Mouse (Mus musculus): ENCODE results near the gene Zscan20. TPM values are rescaled to one million over a fixed set of nuclear protein-coding genes. Genes with fewer than 3 reads are reported as not detected.
A peak's percentile ranks its signal among the peaks of the same experiment; 100 is the strongest.

Gene Zscan20
- polyA plus RNA-seq (2015; fragmentation: Nextera tagmentation; extraction: Ambion mirVana), result 0.91 and 1.00 TPM in 2 replicates

- peak within 1 kb of the TSS; percentile 72 for H3K4me3 ChIP-seq (replicated peaks)
- no peaks in the 10 kb centered on the region for H3K36me3 ChIP-seq
- no peaks in the 10 kb centered on the region for H3K9me3 ChIP-seq (replicated peaks)
- WGBS (ENCODE audit: insufficient replicate concordance), result under 1% methylated on average over 24 of the region's 24 CpGs
- H3K27ac ChIP-seq, result peak within 1 kb of the TSS; percentile 66
- no peaks in the 10 kb centered on the region for H3K27me3 ChIP-seq
- peak within 1 kb of the TSS; percentile 72 for H3K9ac ChIP-seq
- ATAC-seq (ENCODE audit: low read depth) (peak; percentile 97), DNase-seq (peak; percentile 95)
- peaks cover 26% of the 10 kb centered on the region for H3K4me1 ChIP-seq (replicated peaks)
- H3K4me2 ChIP-seq, result peak within 1 kb of the TSS; percentile 85
Measured at GRCm38 (mm10) chr4:128609925-128610402, at the start of gene Zscan20. TSS of gene Zscan20 (minus strand) at chr4:128610098.

GRCm38 (mm10) chr4:128655446-128655845 lies 45.5 kb upstream of the Zscan20 start:
- H3K27me3 ChIP-seq, result peaks cover 5% of the 10 kb centered on the region
- no peak for ATAC-seq (ENCODE audit: low read depth)
- peaks cover 36% of the 10 kb centered on the region for H3K4me1 ChIP-seq (replicated peaks)
- H3K27ac ChIP-seq, result peak overlapping the region; percentile 58; the same call in 1 of the 2 replicates
- no peaks in the 10 kb centered on the region for H3K36me3 ChIP-seq
- peak overlapping the region; percentile 79 for H3K9ac ChIP-seq
- DNase-seq, result no peak
- H3K9me3 ChIP-seq (replicated peaks), result no peaks in the 10 kb centered on the region
- H3K4me2 ChIP-seq, result peak overlapping the region; percentile 97
- 10% methylated on average over 12 of the region's 12 CpGs for WGBS (ENCODE audit: insufficient replicate concordance)
- H3K4me3 ChIP-seq (replicated peaks), result peak overlapping the region; percentile 75

- ATAC-seq (ENCODE audit: low read depth), result peak; percentile 97
- Histone ChIP-seq H3K36me3 (no peaks in the 10 kb centered on the region), H3K4me1 (replicated peaks) (peaks cover 33% of the 10 kb centered on the region), H3K9me3 (replicated peaks) (no peaks in the 10 kb centered on the region), H3K9ac (peak within 1 kb of the TSS; percentile 79), H3K27ac (peak within 1 kb of the TSS; percentile 58), H3K4me3 (replicated peaks) (peak within 1 kb of the TSS; percentile 75), H3K4me2 (peak within 1 kb of the TSS; percentile 97), H3K27me3 (peaks cover 5% of the 10 kb centered on the region)
- WGBS (ENCODE audit: insufficient replicate concordance), result under 1% methylated on average over 85 of the region's 85 CpGs
- peak; percentile 85 for DNase-seq
Measured at GRCm38 (mm10) chr4:128654505-128655381, 44.8 kb upstream of the Zscan20 start, which contains the start of gene Phc2. TSS of gene Phc2 (plus strand) at chr4:128654702.

- no peaks in the 10 kb centered on the region for H3K9me3 ChIP-seq (replicated peaks)
- H3K27ac ChIP-seq, result peak overlapping the region; percentile 50
- H3K4me3 ChIP-seq (replicated peaks), result no peak overlapping the region
- H3K9ac ChIP-seq, result no peak overlapping the region
- no peak overlapping the region for H3K4me2 ChIP-seq
- no peak for DNase-seq
- WGBS (ENCODE audit: insufficient replicate concordance), result 29% methylated on average over 5 of the region's 5 CpGs
- H3K36me3 ChIP-seq, result no peaks in the 10 kb centered on the region
- H3K4me1 ChIP-seq (replicated peaks), result peaks cover 43% of the 10 kb centered on the region
- peaks cover 5% of the 10 kb centered on the region for H3K27me3 ChIP-seq
- no peak for ATAC-seq (ENCODE audit: low read depth)
Measured at GRCm38 (mm10) chr4:128652584-128653298, 42.8 kb upstream of the Zscan20 start.

- H3K27me3 ChIP-seq, result peaks cover 5% of the 10 kb centered on the region
- no peaks in the 10 kb centered on the region for H3K36me3 ChIP-seq
- no peak overlapping the region for H3K4me3 ChIP-seq (replicated peaks)
- peaks cover 36% of the 10 kb centered on the region for H3K4me1 ChIP-seq (replicated peaks)
- H3K9ac ChIP-seq, result no peak overlapping the region
- WGBS (ENCODE audit: insufficient replicate concordance), result 61% methylated on average over 3 of the region's 3 CpGs
- H3K4me2 ChIP-seq, result no peak overlapping the region
- no peak for DNase-seq
- no peak overlapping the region for H3K27ac ChIP-seq
- H3K9me3 ChIP-seq (replicated peaks), result no peaks in the 10 kb centered on the region
- ATAC-seq (ENCODE audit: low read depth), result no peak
Measured at GRCm38 (mm10) chr4:128651530-128651929, 41.6 kb upstream of the Zscan20 start.

- Histone ChIP-seq H3K4me3 (replicated peaks) (no peak overlapping the region), H3K9me3 (replicated peaks) (no peaks in the 10 kb centered on the region), H3K4me2 (no peak overlapping the region), H3K27me3 (no peaks in the 10 kb centered on the region), H3K9ac (no peak overlapping the region), H3K36me3 (no peaks in the 10 kb centered on the region), H3K4me1 (replicated peaks) (peaks cover 16% of the 10 kb centered on the region; the same call in 1 of the 2 replicates), H3K27ac (no peak overlapping the region)
- 52% methylated on average over 8 of the region's 8 CpGs for WGBS (ENCODE audit: insufficient replicate concordance)
- ATAC-seq (ENCODE audit: low read depth), result 0 out of 2 replicates have a peak, but pooled peaks have one; percentile 14
- DNase-seq, result no peak
Measured at GRCm38 (mm10) chr4:128648567-128649255, 38.8 kb upstream of the Zscan20 start.

- H3K9me3 ChIP-seq (replicated peaks), result no peaks in the 10 kb centered on the region
- no peak for DNase-seq
- 53% methylated on average over 7 of the region's 7 CpGs for WGBS (ENCODE audit: insufficient replicate concordance)
- peaks cover 26% of the 10 kb centered on the region for H3K4me1 ChIP-seq (replicated peaks)
- H3K9ac ChIP-seq, result no peak overlapping the region
- no peak for ATAC-seq (ENCODE audit: low read depth)
- no peak overlapping the region for H3K27ac ChIP-seq
- no peaks in the 10 kb centered on the region for H3K36me3 ChIP-seq
- no peak overlapping the region for H3K4me3 ChIP-seq (replicated peaks)
- H3K4me2 ChIP-seq, result no peak overlapping the region
- no peaks in the 10 kb centered on the region for H3K27me3 ChIP-seq
Measured at GRCm38 (mm10) chr4:128646762-128647161, 36.9 kb upstream of the Zscan20 start.

GRCm38 (mm10) chr4:128645896-128646295 lies 36.0 kb upstream of the Zscan20 start:
- ATAC-seq (ENCODE audit: low read depth) (no peak), DNase-seq (no peak)
- Histone ChIP-seq H3K27ac (no peak overlapping the region), H3K4me3 (replicated peaks) (no peak overlapping the region), H3K9me3 (replicated peaks) (no peaks in the 10 kb centered on the region), H3K4me1 (replicated peaks) (peaks cover 26% of the 10 kb centered on the region), H3K4me2 (no peak overlapping the region), H3K36me3 (no peaks in the 10 kb centered on the region), H3K9ac (no peak overlapping the region), H3K27me3 (no peaks in the 10 kb centered on the region)
- 55% methylated on average over 6 of the region's 6 CpGs for WGBS (ENCODE audit: insufficient replicate concordance)

- 26% methylated on average over 23 of the region's 23 CpGs for WGBS (ENCODE audit: insufficient replicate concordance)
- H3K4me3 ChIP-seq (replicated peaks), result no peak overlapping the region
- 0 out of 2 replicates have a peak, but pooled peaks cover 7% of the 10 kb centered on the region for H3K27me3 ChIP-seq
- H3K4me2 ChIP-seq, result no peak overlapping the region
- no peak for DNase-seq
- H3K36me3 ChIP-seq, result no peaks in the 10 kb centered on the region
- no peak overlapping the region for H3K27ac ChIP-seq
- H3K9me3 ChIP-seq (replicated peaks), result no peaks in the 10 kb centered on the region
- ATAC-seq (ENCODE audit: low read depth), result no peak
- no peak overlapping the region for H3K9ac ChIP-seq
- peaks cover 15% of the 10 kb centered on the region for H3K4me1 ChIP-seq (replicated peaks)
Measured at GRCm38 (mm10) chr4:128641766-128642717, 32.1 kb upstream of the Zscan20 start.

- DNase-seq (no peak), ATAC-seq (ENCODE audit: low read depth) (no peak)
- Histone ChIP-seq H3K27me3 (0 out of 2 replicates have a peak, but pooled peaks cover 7% of the 10 kb centered on the region), H3K9ac (no peak overlapping the region), H3K9me3 (replicated peaks) (no peaks in the 10 kb centered on the region), H3K4me2 (no peak overlapping the region), H3K4me1 (replicated peaks) (peaks cover 24% of the 10 kb centered on the region), H3K4me3 (replicated peaks) (no peak overlapping the region), H3K27ac (no peak overlapping the region), H3K36me3 (no peaks in the 10 kb centered on the region)
- 64% methylated on average over 18 of the region's 18 CpGs for whole genome bisulfite sequencing (ENCODE audit: insufficient replicate concordance)
Measured at GRCm38 (mm10) chr4:128638265-128638923, 28.5 kb upstream of the Zscan20 start.
